Mouse (Mus musculus) cerebellum, adult 11 months (tissue): ENCODE results near the gene Gdf11.

Experiments used
- DNase-seq: peaks from one replicate; pipeline ENCODE4 v3.0.0; 2022

Gdf11 gene

DNA sequence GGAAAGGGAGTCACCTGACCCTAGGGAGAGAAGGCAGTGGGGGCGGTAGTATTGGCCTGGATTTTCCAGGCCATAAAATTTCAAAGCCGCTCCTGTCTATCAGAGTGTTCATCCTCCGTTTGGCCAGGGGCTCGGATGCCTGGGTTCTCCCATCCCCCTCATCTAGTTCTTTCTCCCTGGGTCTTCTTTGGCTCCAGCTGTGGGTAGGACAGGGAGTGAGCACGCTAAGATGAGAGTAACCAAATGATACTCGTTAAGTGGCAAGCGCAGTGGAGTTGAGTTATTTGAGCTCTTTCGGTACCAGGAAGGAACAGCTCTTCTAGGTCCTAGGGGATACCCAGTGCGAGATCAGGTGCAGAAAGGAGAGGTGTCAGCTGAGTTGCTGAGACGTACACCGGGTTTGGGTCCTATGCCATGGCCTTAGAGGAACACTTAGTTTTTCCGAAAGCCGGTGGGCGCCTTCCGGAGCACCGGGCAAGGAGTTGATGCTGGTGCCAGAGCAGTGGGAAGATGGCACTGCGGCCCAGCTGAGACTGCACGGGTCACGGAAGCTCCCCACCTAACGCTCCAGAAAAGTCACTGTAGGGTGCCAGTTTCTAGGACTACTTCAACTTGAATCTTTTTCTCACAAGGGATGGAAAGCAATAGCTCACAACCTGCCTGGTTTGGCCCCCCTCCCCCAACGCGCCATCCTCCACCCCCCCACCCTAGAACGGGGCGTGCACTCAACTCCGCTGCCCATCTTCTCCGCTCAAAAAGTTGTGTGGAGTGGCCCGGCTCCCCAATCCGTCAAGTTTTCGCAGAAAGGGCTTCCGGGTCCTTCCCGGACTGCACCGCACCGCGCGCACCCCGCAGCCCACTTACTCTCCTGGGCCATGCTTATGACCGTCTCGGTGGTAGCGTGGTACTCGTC, 879 bp downstream of the Gdf11 start:
- no peak for DNase-seq

- DNase-seq, result no peak
Measured at GRCm38 (mm10) chr10:128889846-128890245, 1.7 kb downstream of the Gdf11 start.

DNA sequence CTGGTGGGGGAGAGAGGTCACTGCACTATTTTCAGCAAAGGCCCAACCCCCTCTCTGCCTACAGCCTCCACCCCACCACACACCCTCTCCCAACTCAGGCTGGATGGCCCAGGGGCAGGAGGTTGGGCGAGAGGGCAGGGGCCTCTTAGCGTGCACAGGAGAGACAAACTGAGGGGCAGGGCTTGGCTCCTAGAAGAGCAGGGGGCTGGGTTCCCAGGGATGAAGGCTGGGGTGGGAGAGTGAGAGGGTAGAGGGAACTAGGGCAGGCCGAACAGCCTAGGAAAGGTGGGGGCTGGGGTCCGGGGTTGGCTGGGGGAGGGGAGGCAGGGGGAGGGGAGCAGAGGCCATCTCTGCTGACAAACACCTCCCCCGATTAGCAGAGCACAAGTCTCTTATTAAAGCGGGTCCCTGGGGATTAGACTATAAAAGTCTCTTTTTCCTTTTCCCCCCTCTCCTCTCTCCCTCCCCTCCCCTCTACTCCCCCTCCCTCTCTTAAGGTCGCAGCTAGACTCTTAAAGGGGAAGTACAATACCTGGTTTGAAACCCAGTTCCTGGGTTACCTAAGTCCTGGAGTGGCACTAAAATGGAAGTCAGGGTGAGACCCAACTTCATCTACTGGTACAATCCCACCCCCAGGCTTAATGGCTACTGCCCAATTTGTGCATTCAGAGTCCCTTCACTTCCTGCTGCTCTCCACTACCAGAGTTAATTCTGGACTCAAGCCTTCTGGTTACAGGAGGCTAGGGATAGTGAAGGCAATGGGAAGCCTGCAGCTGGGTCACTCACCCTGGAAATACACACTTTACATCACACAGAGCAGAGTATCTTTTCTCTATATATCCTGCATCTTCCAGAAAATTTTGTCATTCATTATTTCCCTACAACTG, 2.3 kb downstream of the Gdf11 start:
- no peak for DNase-seq

DNA sequence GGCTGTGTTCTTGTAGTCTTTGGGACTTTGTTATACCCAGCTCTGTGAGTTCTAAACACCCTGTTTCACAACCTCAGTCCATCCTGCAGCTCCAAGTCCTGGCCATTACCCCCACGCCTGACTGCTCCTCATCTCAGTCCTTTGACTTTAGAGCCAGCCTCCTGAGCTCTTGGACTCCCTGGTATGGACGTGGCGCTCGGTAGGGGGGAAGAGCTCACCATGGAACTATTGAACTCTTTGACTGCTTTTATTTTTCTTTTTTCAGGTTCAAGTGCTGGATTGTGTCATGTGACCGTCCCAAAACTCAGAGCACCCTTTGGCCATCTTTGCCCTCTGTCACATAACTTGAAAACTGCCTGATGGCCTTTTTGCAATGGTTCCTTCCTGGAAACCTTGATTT, 9.5 kb downstream of the Gdf11 start:
- DNase-seq, result no peak

GRCm38 (mm10) chr10:128878811-128879210, 12.7 kb downstream of the Gdf11 start:
- DNase-seq, result no peak

DNA sequence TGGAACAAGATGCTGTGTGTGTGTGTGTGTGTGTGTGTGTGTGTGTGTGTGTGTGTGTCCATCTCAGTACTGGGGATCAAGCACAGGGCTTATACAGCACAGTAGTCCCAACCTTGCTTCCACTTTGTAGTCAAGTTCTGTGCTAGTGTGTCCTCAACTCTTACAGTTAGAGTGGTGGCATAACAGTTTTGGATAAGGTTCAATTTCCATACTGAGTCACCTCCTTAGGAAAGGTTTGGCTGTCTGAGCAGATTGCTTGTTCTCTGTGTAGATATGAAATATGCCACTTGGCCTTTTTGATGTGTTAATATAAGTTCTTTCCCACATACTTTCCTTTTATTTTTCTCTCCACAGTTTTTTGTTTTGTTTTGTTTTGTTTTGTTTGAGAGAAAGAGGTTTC, 13.2 kb downstream of the Gdf11 start:
- no peak for DNase-seq

DNA sequence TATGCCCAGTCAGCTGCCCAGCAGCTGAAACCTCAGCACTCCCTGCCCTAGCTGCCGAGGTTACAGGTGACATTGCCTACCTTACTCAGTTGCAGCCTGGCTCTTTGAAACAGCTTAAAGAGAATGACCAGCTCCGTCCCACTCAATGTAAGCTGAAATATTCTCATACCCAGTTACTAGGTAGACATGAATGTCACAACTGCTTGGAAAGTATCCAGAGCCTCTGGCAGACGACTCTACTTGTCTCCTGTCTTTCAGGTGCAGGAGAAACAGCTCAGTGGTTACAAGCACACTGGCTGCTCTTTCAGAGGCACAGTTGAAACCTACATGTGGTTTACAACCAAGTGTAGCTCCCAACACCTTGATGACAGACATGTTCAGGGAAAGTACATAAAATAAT, 21.2 kb downstream of the Gdf11 start:
- DNase-seq, result no peak

DNA sequence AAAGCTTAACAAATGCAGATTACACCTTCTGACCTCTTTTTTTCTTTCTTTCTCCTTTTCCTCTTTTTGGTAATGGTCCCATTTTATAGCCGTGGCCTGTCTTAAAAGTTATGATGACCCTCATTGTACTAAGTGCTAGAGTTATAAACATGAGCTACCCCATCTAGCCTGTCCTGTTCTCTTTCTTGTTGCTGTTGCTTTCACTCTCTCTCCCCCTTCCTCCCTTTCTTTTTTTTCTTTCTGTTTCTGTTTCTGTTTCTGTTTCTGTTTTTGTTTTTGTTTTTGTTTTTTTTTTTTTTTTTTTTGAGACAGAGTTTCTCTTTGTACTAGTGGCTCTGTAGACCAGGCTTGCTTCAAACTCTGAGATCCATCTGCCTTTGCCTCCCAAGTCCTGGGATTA, 25.0 kb downstream of the Gdf11 start:
- DNase-seq, result no peak

DNA sequence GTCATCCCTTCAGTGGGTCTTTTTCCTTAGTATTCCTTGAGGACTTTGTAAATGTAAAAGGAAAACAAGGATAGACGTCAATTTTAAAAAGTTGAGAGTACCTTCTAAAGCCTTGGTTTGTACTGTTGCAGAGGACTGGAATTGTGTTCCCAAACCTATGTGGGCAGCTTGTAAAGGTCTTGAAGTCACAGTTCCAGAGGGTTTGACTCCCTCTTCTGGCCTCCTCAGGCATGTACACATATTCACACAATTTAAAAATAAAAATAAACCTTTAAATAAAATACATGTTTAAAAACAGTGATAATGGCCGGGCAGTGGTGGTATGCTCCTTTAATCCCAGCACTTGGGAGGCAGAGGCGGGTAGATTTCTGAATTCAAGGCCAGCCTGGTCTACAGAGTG, 25.5 kb downstream of the Gdf11 start:
- no peak for DNase-seq

GRCm38 (mm10) chr10:128861176-128861575, 30.3 kb downstream of the Gdf11 start:
- no peak for DNase-seq

DNA sequence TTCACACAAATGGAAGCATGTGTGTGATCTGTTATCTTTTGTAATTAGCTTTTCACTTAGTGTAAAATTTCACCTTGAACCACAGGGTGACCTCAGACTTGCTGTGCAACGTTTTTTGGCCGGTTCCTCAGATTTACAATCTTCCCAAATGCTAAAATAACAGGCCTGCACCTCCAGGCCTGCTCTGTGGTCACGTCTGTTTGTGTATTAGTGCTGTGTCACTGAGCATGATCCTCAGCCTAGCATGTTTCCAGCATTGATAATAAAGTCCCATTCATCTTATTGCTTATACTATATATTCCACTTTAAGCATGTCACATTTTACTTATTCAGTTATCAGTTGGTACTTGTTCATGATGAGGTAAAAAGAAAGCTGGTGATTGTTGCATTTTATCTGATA, 41.2 kb downstream of the Gdf11 start:
- DNase-seq, result no peak

DNA sequence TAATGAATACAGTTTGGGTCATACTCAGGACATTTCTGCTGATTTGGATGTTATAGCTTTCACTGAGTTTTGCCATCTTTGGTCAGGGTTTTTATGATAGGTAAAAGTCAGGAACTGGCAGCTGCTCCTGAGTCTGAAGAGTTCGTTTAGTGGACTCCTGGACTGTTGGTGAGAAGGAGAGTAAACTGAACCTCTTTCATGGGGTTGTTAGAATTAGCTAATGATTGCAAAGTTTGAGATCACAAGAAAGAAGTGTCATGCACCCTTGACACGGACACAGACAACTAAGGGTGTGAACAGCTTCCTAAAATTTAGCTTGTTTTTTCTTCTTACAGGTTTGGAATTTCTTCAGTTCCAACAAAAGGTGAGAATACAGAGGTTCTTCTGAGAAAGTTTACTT, 43.1 kb downstream of the Gdf11 start:
- no peak for DNase-seq

DNA sequence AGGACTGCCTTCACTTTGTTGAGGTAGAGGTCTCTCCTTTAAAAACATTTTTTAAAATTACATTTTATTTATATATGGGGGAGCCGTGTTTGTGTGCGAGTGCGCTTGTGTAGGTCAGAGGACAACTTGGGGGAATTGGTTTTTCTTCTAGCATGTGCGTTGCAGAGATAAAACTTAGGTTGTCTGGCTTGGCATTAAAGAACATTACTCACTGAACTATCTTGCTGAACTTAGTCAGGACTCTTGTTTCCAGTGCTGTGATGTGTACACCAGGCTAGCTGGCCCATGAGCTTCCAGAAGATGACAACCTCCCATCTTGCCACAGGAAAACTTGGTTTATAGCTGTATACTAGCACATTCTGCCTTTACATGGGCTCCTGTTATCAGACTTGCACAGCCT, 44.9 kb downstream of the Gdf11 start:
- no peak for DNase-seq

DNA sequence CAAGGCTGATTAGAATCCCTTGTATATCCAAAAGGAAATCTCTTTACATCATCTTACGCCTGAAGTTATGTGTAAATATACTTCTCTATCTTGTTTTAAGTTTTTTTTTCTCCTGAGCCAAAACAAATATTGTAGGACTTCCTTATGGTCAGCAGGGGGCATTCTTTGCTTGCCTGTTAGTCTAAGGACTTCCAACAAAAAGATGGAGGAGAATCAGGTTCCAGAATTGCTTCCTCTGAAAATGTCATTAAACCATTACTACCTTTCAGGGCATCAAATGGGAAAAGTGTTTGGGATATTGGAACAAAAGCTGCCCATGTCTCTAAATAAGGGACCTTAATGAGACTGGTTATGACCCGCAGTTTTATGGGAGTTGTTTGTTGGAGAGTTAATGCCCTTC, 46.0 kb downstream of the Gdf11 start:
- DNase-seq, result no peak

DNA sequence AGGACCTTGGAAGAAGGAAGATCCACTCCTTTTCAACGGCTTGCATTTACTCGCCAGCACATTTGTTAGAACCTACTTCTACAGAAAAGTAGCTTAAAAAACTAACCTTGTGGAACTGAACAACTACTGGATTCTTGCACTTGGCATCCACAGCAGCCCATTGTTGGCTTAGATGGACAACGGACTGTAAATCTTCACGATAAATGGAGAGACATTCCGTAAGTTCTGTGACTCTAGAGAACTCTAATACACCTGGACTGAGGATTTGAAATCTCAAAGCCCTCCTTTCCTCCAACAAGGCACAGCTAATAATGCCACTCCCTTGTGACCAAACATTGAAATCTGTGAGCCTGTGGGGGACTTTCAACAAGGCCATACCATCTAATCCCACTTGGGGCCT, 48.3 kb downstream of the Gdf11 start:
- DNase-seq, result no peak

DNA sequence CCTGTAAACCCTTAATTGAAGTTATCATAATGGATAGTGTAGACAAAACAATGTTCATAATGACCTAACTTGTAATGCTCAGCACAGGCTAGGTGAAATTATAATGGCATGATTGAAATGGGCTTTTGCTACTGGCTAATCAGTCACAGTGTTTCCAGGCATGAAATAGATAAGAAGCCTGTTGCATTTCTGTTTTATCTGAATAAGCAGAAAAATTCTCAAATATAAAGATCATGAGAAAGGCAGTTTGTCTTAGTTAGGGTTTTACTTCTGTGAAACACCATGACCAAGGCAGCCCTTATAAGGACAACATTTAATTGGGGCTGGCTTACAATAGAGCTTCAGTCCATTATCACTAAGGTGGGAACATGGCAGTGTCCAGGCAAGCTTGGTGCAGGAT, 50.9 kb downstream of the Gdf11 start:
- DNase-seq, result no peak

DNA sequence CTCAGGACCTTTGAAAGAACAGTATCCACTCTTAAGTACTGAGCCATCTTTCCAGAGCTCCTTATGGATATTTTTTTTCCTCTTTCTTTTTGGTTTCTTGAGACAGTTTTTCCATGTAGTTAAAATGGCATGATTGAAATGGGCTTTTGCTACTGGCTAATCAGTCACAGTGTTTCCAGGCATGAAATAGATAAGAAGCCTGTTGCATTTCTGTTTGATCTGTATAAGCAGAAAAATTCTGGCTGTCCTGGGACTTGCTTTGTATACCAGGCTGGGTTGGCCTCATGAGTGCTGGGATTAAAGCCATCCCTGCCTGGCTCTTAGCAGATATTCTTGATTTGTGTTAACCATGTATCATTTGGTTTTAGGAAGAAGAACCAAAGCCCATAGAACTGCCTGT, 52.1 kb downstream of the Gdf11 start:
- no peak for DNase-seq

DNA sequence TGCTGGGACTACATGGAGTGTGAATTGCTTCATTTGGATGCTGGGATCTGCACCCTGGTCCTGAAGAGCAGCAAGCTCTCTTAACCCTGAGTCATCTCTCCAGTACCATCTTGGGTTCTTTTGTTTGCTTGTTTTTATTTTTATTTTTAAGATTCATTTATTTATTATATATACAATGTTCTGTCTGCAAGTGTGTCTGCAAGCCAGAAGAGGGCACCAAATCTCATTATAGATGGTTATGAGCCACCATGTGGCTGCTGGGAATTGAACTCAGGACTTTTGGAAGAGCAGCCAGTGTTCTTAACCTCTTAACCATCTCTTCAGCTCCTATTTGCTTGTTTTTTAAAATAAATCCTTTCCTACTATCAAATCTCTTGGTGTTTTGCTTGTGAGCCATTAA, 54.1 kb downstream of the Gdf11 start:
- DNase-seq, result no peak
